Mouse (Mus musculus) testis, adult 2 months (tissue): ENCODE measurements around the gene Krtap4-16.

ENCODE experiments used
- CTCF ChIP-seq: fragments of 200-500 bp; IDR thresholded peaks from 2 replicates; pipeline ENCODE4 v1.5.1; 2012; ENCODE audit warnings: low read depth, mild to moderate bottlenecking, inconsistent platforms, low read length, moderate library complexity; ENCODE audit not compliant: control insufficient read depth, insufficient read depth, insufficient replicate concordance
- POLR2A ChIP-seq: fragments of 200-500 bp; IDR thresholded peaks from 2 replicates; pipeline ENCODE4 v1.6.1; 2012; ENCODE audit warnings: low read depth, mild to moderate bottlenecking, inconsistent platforms, low read length, moderate library complexity; ENCODE audit not compliant: control insufficient read depth

- TF ChIP-seq CTCF: no peak
- TF ChIP-seq POLR2A: no peak
Observed at GRCm38 (mm10) chr11:99837966-99838365, 13.4 kb downstream of the Krtap4-16 start, which contains the start of gene 2300003K06Rik.
